10 mouse cellular contexts compared by ENCODE assay signal in the genomic region with DNA sequence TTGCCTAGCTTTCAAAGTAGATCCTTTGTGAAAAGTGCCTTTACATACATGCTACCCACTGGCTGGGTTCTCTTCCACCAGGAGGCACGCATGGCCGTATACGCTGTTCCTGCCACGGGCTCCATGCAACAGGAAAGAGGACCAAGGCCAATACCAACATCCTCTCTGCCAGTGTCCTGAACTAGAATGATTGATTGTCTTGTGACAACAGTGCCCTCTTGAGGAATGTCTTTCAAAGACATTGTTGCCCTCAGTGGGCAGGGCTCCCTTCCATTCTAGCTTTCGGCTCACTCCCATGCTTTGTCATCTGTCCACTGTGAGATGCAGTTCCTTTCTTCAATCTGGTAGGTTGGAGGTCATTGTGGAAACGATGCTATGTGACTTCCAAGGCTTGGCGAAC. TPM values are rescaled to one million over a fixed set of nuclear protein-coding genes. Genes with fewer than 3 reads are reported as not detected.
DNase-seq lines count a peak whose midpoint lies in the region; ATAC-seq and TF ChIP-seq lines count a peak whose summit lies in the region.
"Had no signal": no experiment of that assay in that cellular context is flagged by ENCODE, and none has a peak within 500 bp of the region (broad histone marks: within the 10 kb centered on the region; RNA-seq: fewer than 3 reads in every experiment).

No protein-coding gene starts in this region.

- TF ChIP-seq EP300 in stomach, postnatal 0 days (optimal IDR thresholded peaks at IDR 0.05): no peak

- peak; percentile 60 for TF ChIP-seq CTCF in kidney, adult 2 months (conservative IDR thresholded peaks at IDR 0.05; ENCODE audit: insufficient read depth, insufficient read length, low read depth, low read length)
- TF ChIP-seq CTCF in stomach, postnatal 0 days (IDR thresholded peaks at IDR 0.05; ENCODE audit: low read depth): peak; percentile 72

- peak; percentile 39 for DNase-seq in adrenal gland, adult 2 months
- DNase-seq in adrenal gland, adult 18-20 months (ENCODE audit: low spot score in 2 of 2): no peak
- peak; percentile 28 for DNase-seq in kidney, adult 2 months
- DNase-seq in thymus, postnatal 14 days: peak; percentile 26
- DNase-seq in thymus, adult 18-20 months: no peak
- DNase-seq in stomach, postnatal 0 days (ENCODE audit: low spot score): no peak

- WGBS in kidney, adult 2 months: 37% methylated on average over 7 of the region's 7 CpGs
- 66% methylated on average over 7 of the region's 7 CpGs for WGBS in kidney, embryonic 15.5 days
- 59% methylated on average over 7 of the region's 7 CpGs for WGBS in stomach, postnatal 0 days

- no peak overlapping the region for H3K9ac ChIP-seq in kidney, embryonic 15.5 days
- H3K9ac ChIP-seq in stomach, postnatal 0 days (ENCODE audit: low read length): no peak overlapping the region
- H3K9ac ChIP-seq: heart, embryonic 15.5 days; lung, embryonic 15.5 days had no signal

- no peak overlapping the region for H3K27ac ChIP-seq in kidney, adult 2 months (ENCODE audit: insufficient read depth, low read depth, low read length)
- H3K27ac ChIP-seq in kidney, embryonic 15.5 days: no peak overlapping the region
- H3K27ac ChIP-seq in stomach, postnatal 0 days (replicated peaks): no peak overlapping the region
- H3K27ac ChIP-seq: heart, embryonic 15.5 days; lung, embryonic 15.5 days had no signal

- H3K9me3 ChIP-seq in kidney, embryonic 15.5 days (replicated peaks): no peaks in the 10 kb centered on the region
- no peaks in the 10 kb centered on the region for H3K9me3 ChIP-seq in stomach, postnatal 0 days (ENCODE audit: control insufficient read depth, low read length)
- H3K9me3 ChIP-seq: heart, embryonic 15.5 days; lung, embryonic 15.5 days had no signal

- TF ChIP-seq POLR2A in kidney, adult 2 months (IDR thresholded peaks at IDR 0.05; ENCODE audit: low read depth, low read length): no peak

- no peaks in the 10 kb centered on the region for H3K4me1 ChIP-seq in kidney, adult 2 months (ENCODE audit: control insufficient read depth, insufficient read depth, low read length)
- H3K4me1 ChIP-seq in kidney, embryonic 15.5 days: peaks cover 2% of the 10 kb centered on the region; the same call in 1 of the 2 replicates
- no peaks in the 10 kb centered on the region for H3K4me1 ChIP-seq in stomach, postnatal 0 days (replicated peaks; ENCODE audit: control insufficient read depth, insufficient read depth)
- H3K4me1 ChIP-seq: lung, embryonic 15.5 days had no signal

- H3K27me3 ChIP-seq in kidney, adult 2 months (replicated peaks; ENCODE audit: control insufficient read depth, insufficient read depth, low read length): no peaks in the 10 kb centered on the region
- no peaks in the 10 kb centered on the region for H3K27me3 ChIP-seq in kidney, embryonic 15.5 days
- H3K27me3 ChIP-seq in stomach, postnatal 0 days (ENCODE audit: control insufficient read depth, insufficient read depth, low read length): no peaks in the 10 kb centered on the region
- H3K27me3 ChIP-seq: heart, embryonic 15.5 days; lung, embryonic 15.5 days had no signal

- no peak overlapping the region for H3K4me2 ChIP-seq in kidney, embryonic 15.5 days
- no peak overlapping the region for H3K4me2 ChIP-seq in stomach, postnatal 0 days (replicated peaks; ENCODE audit: low read depth)
- H3K4me2 ChIP-seq: heart, embryonic 15.5 days; lung, embryonic 15.5 days had no signal

- no peak for ATAC-seq in kidney, embryonic 15.5 days (replicated peaks; ENCODE audit: low FRiP score)
- ATAC-seq in stomach, postnatal 0 days (ENCODE audit: low FRiP score, low TSS enrichment): no peak
- no peak for ATAC-seq in monocyte, adult 5-6 weeks (replicated peaks; ENCODE audit: insufficient number of reproducible peaks, low FRiP score, low TSS enrichment, poor library complexity, severe bottlenecking)

- no peaks in the 10 kb centered on the region for H3K36me3 ChIP-seq in kidney, adult 2 months (ENCODE audit: control insufficient read depth, insufficient read depth, low read length)
- H3K36me3 ChIP-seq in kidney, embryonic 15.5 days: no peaks in the 10 kb centered on the region
- H3K36me3 ChIP-seq in stomach, postnatal 0 days (ENCODE audit: control insufficient read depth, insufficient read depth, low read length): no peaks in the 10 kb centered on the region
- H3K36me3 ChIP-seq: heart, embryonic 15.5 days; lung, embryonic 15.5 days had no signal

- no peak overlapping the region for H3K4me3 ChIP-seq in kidney, adult 2 months (ENCODE audit: insufficient read depth, low read depth, low read length)
- H3K4me3 ChIP-seq in kidney, embryonic 15.5 days (replicated peaks): no peak overlapping the region
- no peak overlapping the region for H3K4me3 ChIP-seq in stomach, postnatal 0 days (ENCODE audit: low read depth, low read length)
- H3K4me3 ChIP-seq: heart, embryonic 15.5 days; lung, embryonic 15.5 days had no signal

RNA-seq across cellular contexts. Expression of gene Fam136a, which starts 16.2 kb away (rescaled TPM):
- 10 to 100 TPM; 62.6 to 73.7 TPM for total RNA-seq in adrenal gland, adult 2 months (2021)
- polyA plus RNA-seq in adrenal gland, adult 2 months (2012; rRNA removed): 43.9 and 48.7 TPM in 2 replicates
- 10 to 100 TPM; 51.0 to 78.9 TPM for total RNA-seq in adrenal gland, adult 18-20 months (2021)
- polyA plus RNA-seq in kidney, adult 2 months (2012; rRNA removed): 19.7 and 20.2 TPM in 2 replicates
- polyA plus RNA-seq in kidney, embryonic 15.5 days (2015; fragmentation: Nextera tagmentation; extraction: Ambion mirVana): 145 and 148 TPM in 2 replicates
- polyA plus RNA-seq in stomach, postnatal 0 days (2015; fragmentation: Nextera tagmentation; extraction: Ambion mirVana): 72.1 and 74.8 TPM in 2 replicates
- 10.1 to 17.5 TPM (median 14.1 TPM) in 3 replicates for total RNA-seq in monocyte, adult 5-6 weeks (2017)

RNA-seq across cellular contexts. Expression of gene Snrpg, which starts 21.8 kb away (rescaled TPM):
- 100 to 1,000 TPM; 197 to 420 TPM for total RNA-seq in adrenal gland, adult 2 months (2021)
- 38.8 and 52.2 TPM in 2 replicates for polyA plus RNA-seq in adrenal gland, adult 2 months (2012; rRNA removed)
- 100 to 1,000 TPM; 115 to 384 TPM for total RNA-seq in adrenal gland, adult 18-20 months (2021)
- 35.3 and 82.5 TPM in 2 replicates for polyA plus RNA-seq in kidney, adult 2 months (2012; rRNA removed)
- polyA plus RNA-seq in kidney, embryonic 15.5 days (2015; fragmentation: Nextera tagmentation; extraction: Ambion mirVana): 665 and 702 TPM in 2 replicates
- polyA plus RNA-seq in stomach, postnatal 0 days (2015; fragmentation: Nextera tagmentation; extraction: Ambion mirVana): 242 and 277 TPM in 2 replicates
- 46.0 to 69.5 TPM (median 61.3 TPM) in 3 replicates for total RNA-seq in monocyte, adult 5-6 weeks (2017)

RNA-seq across cellular contexts. Expression of gene Pcyox1, which starts 47.7 kb away (rescaled TPM):
- total RNA-seq in adrenal gland, adult 2 months (2021): 100 to 1,000 TPM; 178 to 206 TPM
- polyA plus RNA-seq in adrenal gland, adult 2 months (2012; rRNA removed): 54.8 and 96.2 TPM in 2 replicates
- 100 to 1,000 TPM; 114 to 221 TPM for total RNA-seq in adrenal gland, adult 18-20 months (2021)
- 56.4 and 56.8 TPM in 2 replicates for polyA plus RNA-seq in kidney, adult 2 months (2012; rRNA removed)
- polyA plus RNA-seq in kidney, embryonic 15.5 days (2015; fragmentation: Nextera tagmentation; extraction: Ambion mirVana): 97.6 and 99.1 TPM in 2 replicates
- 93.8 and 94.8 TPM in 2 replicates for polyA plus RNA-seq in stomach, postnatal 0 days (2015; fragmentation: Nextera tagmentation; extraction: Ambion mirVana)
- total RNA-seq in monocyte, adult 5-6 weeks (2017): 31.6 to 40.4 TPM (median 36.6 TPM) in 3 replicates

RNA-seq across cellular contexts. Expression of gene Tia1, which starts 54.8 kb away (rescaled TPM):
- total RNA-seq in adrenal gland, adult 2 months (2021): 10 to 100 TPM; 42.7 to 44.0 TPM
- polyA plus RNA-seq in adrenal gland, adult 2 months (2012; rRNA removed): 12.7 and 14.2 TPM in 2 replicates
- total RNA-seq in adrenal gland, adult 18-20 months (2021): 10 to 100 TPM; 40.3 to 56.3 TPM
- 11.5 TPM in 2 replicates for polyA plus RNA-seq in kidney, adult 2 months (2012; rRNA removed)
- 218 and 219 TPM in 2 replicates for polyA plus RNA-seq in kidney, embryonic 15.5 days (2015; fragmentation: Nextera tagmentation; extraction: Ambion mirVana)
- polyA plus RNA-seq in stomach, postnatal 0 days (2015; fragmentation: Nextera tagmentation; extraction: Ambion mirVana): 44.6 and 47.2 TPM in 2 replicates
- total RNA-seq in monocyte, adult 5-6 weeks (2017): 51.4 to 98.7 TPM (median 74.8 TPM) in 3 replicates

Comparison
In these comparisons a context has a peak if more than half of its experiments do, and no peak if none do; other contexts are left out.
1. DNase-seq: peak in adrenal gland, adult 2 months (single experiment), kidney, adult 2 months (single experiment) and thymus, postnatal 14 days (single experiment); none in adrenal gland, adult 18-20 months (0 of 2), thymus, adult 18-20 months (0 of 2) and stomach, postnatal 0 days (single experiment).